8 mouse cellular contexts compared by ENCODE assay signal in the genomic region with DNA sequence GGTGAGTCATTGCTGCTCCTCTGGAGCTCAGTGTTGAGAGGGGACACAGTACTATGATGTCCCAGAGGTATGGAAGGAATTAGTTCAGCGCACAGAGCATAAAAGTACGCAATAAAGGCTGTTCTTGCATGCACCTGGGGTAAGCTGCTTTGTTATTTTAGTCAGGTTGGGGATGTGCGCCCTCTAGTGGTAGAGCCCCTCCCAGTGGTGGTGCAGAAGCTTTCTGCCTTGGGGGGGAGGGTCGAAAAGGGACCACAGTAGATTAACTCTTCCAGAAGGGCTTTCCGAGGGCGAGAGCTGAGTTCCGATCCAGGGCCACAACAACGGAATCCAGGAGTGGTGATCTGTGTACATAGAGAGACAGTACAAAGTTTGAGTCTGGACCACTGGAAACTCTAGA. TPM values are rescaled to one million over a fixed set of nuclear protein-coding genes. Genes with fewer than 3 reads are reported as not detected.
DNase-seq lines count a peak whose midpoint lies in the region; ATAC-seq and TF ChIP-seq lines count a peak whose summit lies in the region.
"Had no signal": no experiment of that assay in that cellular context is flagged by ENCODE, and none has a peak within 500 bp of the region (broad histone marks: within the 10 kb centered on the region; RNA-seq: fewer than 3 reads in every experiment).

No protein-coding gene starts in this region.

- H3K4me2 ChIP-seq in liver, embryonic 14.5 days (ENCODE audit: low read depth): no peak overlapping the region
- H3K4me2 ChIP-seq: midbrain, embryonic 12.5 days had no signal

- no peak overlapping the region for H3K9ac ChIP-seq in liver, embryonic 14.5 days (replicated peaks)
- H3K9ac ChIP-seq: midbrain, embryonic 12.5 days had no signal

- DNase-seq in kidney, adult 18-20 months: peak; percentile 60
- no peak for DNase-seq in kidney, adult 11 months
- DNase-seq in CD8-positive naive resting alpha-beta T cell, adult 2 months (ENCODE audit: low read depth in 2 of 2, low spot score in 2 of 2): peak; percentile 4 to 20
- peak; percentile 63 for DNase-seq in NIH3T3 (ENCODE audit: low read depth)
- DNase-seq in embryo, embryonic 10 days (ENCODE audit: low spot score): peak; percentile 61
- peak in 1 of 3 experiments; percentile 4 for DNase-seq in liver, embryonic 14.5 days (ENCODE audit: low read depth in 3 of 3, low spot score in 3 of 3)
- DNase-seq in thymus, postnatal 14 days: peak; percentile 56

- WGBS in liver, embryonic 14.5 days (ENCODE audit: insufficient replicate concordance): 34% methylated on average over 8 of the region's 8 CpGs

- TF ChIP-seq CTCF in liver, embryonic 14.5 days (IDR thresholded peaks at IDR 0.05; ENCODE audit: low read depth): peak; percentile 89

- H3K27me3 ChIP-seq in liver, embryonic 14.5 days (ENCODE audit: control insufficient read depth, insufficient read depth, low read length): no peaks in the 10 kb centered on the region

- ATAC-seq in liver, embryonic 14.5 days (ENCODE audit: insufficient read depth): no peak

- no peak for TF ChIP-seq EP300 in liver, embryonic 14.5 days (IDR thresholded peaks at IDR 0.05; ENCODE audit: low read depth)

- H3K36me3 ChIP-seq in liver, embryonic 14.5 days (replicated peaks; ENCODE audit: control insufficient read depth, insufficient read depth, low read depth): no peaks in the 10 kb centered on the region
- H3K36me3 ChIP-seq: midbrain, embryonic 12.5 days had no signal

- H3K27ac ChIP-seq in liver, embryonic 14.5 days: no peak overlapping the region
- H3K27ac ChIP-seq: midbrain, embryonic 12.5 days had no signal

- no peaks in the 10 kb centered on the region for H3K4me1 ChIP-seq in liver, embryonic 14.5 days (replicated peaks; ENCODE audit: control insufficient read depth in 2 of 2, insufficient read depth in 2 of 2, low read length in 1 of 2)

- no peaks in the 10 kb centered on the region for H3K9me3 ChIP-seq in liver, embryonic 14.5 days (ENCODE audit: control insufficient read depth, low read length)
- H3K9me3 ChIP-seq: midbrain, embryonic 12.5 days had no signal

- no peak overlapping the region for H3K4me3 ChIP-seq in liver, embryonic 14.5 days (ENCODE audit: insufficient read depth in 1 of 2, low read depth in 2 of 2, low read length in 2 of 2)
- H3K4me3 ChIP-seq: midbrain, embryonic 12.5 days had no signal

RNA-seq across cellular contexts. Expression of a gene that starts 49.3 kb away (rescaled TPM):
- polyA plus RNA-seq in liver, embryonic 14.5 days (2012; rRNA removed): 0.05 and 0.12 TPM in 2 replicates
- 0.27 TPM in 1 of 2 replicates, not detected in the other for polyA plus RNA-seq in liver, embryonic 14.5 days (2014; fragmentation: Nextera tagmentation; extraction: Ambion mirVana)
